Mouse (Mus musculus): ENCODE measurements at regions not wholly inside any gene's neighbourhood (a gene's known extent, or its start where the extent isn't known, plus 50 kb on each side); places are given as distances from the start of the nearest gene placed in this dataset.
"Not testable (repeated sequence)": the region's sequence is repeated elsewhere in the genome, so short reads cannot be mapped to it uniquely, and the experiment has no call there.

DNA sequence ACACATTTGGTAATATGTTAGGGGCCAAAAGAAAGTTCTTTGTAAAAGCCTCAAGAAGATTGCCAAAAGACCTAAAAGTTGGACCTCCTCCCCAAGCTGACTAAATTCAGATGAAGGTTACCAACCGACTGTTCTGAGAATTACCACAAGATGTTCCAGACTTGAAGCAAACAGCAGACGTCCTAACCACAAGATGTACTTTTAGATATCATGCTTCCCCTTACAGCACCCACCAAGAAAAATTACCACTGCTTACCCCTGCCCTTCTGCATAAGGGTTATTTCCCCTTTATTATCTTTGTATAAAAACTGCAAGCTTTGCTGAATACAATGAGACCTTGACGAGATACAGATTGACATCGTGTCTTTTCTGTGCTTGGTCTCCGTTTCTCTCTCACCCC, 121.6 kb upstream of the Cst10 start:
- DNase-seq: no peak

DNA sequence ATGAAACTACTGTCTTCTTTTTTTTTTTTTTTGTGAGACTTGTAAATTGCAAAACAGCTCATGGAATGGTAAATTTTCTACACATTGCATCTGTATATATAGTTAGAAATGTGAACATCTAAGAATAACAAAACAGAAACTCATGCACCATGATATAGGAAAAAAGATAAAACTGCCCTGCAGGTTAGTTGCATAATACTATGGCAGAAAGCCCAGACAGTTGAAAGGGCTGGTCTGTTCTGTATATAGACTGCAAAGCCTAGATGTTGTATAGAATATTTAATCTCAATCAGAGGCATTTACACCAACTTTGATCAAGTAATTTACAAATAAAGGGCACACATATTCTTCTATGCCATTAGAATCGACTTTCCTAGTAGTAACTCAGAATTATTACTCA, 120.7 kb upstream of the Cst10 start:
- no peak for DNase-seq

DNA sequence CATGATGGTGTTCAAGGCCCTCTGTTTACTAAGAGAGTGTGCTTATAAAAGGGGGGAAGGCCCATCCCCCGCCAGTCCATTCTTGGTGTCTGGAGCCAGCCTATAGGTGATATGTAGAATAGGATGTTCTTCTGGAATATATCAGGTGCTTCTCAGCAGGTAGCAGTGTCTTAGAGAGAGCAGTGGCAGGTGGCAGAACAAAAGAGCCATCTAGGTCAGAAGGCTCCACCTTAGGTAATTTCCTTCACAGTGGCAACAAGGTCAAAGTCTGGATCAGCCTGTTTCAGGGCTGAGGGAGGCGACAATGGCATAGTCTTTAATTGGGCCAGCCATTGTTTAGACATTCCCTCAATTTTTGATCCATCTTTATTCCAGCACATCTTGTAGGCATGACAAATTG, 107.9 kb upstream of the Cst10 start:
- not testable (repeated sequence) for DNase-seq

DNA sequence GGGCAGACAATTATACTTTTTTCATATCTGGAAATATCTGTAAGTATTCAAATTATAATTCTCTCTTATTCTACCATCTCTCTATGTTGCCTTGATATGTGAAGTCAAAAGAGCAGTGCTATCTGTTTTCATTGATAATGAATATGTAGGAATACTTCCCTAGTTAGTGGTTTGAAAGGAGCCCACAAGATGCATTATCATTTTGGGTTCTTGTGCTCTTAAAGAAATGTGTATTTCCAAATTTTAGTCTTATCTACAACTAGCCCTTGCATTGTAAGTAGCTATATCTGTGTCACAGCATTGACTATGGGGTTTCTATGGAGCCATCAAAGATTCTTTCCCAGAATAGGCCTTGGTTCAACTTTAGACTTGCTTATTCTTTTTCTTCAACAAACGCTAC, 99.3 kb upstream of the Cst10 start:
- no peak for DNase-seq

DNA sequence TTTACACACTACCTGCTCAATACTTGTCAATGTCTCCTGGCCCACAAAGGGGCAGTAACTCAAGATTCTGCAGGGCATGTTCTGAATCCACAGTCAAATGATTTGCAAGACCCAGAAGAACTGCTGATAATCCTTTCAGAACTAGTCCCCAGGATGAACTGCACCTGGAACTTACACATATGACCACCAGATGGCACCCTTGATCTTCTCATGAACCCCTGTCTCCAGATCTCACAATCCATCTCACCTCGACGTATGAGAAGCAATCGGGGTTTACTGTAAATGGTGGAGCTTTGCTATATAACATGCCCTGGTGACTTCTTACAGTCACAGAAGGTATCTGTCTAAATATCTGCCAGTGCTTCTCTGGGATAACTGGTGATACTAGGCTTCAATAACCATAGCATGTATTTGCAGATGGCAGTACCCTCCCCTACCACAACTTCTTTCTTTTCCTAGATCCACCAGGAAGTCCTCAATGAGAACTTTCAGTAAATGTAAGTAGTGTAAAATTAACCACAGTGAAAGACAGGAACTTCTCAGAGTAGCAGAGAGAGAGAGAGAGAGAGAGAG, 54.5 kb upstream of the Cst10 start:
- peak; percentile 2 to 22 for DNase-seq
